Mouse (Mus musculus) E14TG2a.4 (cell line): ENCODE results near the gene Iqschfp.

Source experiments
- CTCF ChIP-seq: conservative IDR thresholded peaks from 2 replicates; pipeline ENCODE4 v1.5.1; 2014; ENCODE audit warnings: low read length
- NANOG ChIP-seq: IDR thresholded peaks from 2 replicates; pipeline ENCODE4 v1.6.1; 2014; ENCODE audit warnings: borderline replicate concordance, low read length, mixed read lengths

GRCm38 (mm10) chr3:68610011-68610410, 718.0 kb downstream of the Iqschfp start:
- no peak for TF ChIP-seq CTCF
- no peak for TF ChIP-seq NANOG
